Mouse (Mus musculus) limb, embryonic 10.5 days (tissue): ENCODE measurements around the gene Mthfsd. TPM values are rescaled to one million over a fixed set of nuclear protein-coding genes. Genes with fewer than 3 reads are reported as not detected.

Experiments
- DNase-seq: peaks from one replicate; pipeline ENCODE4 v3.0.0-alpha.2; 2017; ENCODE audit warnings: low spot score
- H3K27ac ChIP-seq: fragments of 300-500 bp; sonication (generic); 2 replicates; pipeline ENCODE4 v1.5.1; 2016; ENCODE audit warnings: mild to moderate bottlenecking
- H3K27me3 ChIP-seq: fragments of 300-500 bp; sonication (generic); 2 replicates; pipeline ENCODE4 v1.6.1; 2016; ENCODE audit warnings: low read depth, mild to moderate bottlenecking; ENCODE audit not compliant: poor library complexity, severe bottlenecking
- H3K36me3 ChIP-seq: fragments of 300-500 bp; sonication (generic); 2 replicates; pipeline ENCODE4 v1.6.1; 2016; ENCODE audit warnings: mild to moderate bottlenecking, moderate library complexity
- H3K4me1 ChIP-seq: fragments of 300-500 bp; sonication (generic); 2 replicates; pipeline ENCODE4 v1.6.1; 2016
- H3K4me3 ChIP-seq: fragments of 300-500 bp; sonication (generic); 2 replicates; pipeline ENCODE4 v1.5.1; 2016; ENCODE audit warnings: mild to moderate bottlenecking, moderate library complexity
- H3K9me3 ChIP-seq: fragments of 300-500 bp; sonication (generic); replicated peaks from 2 replicates; pipeline ENCODE4 v1.6.1; 2016; ENCODE audit warnings: mild to moderate bottlenecking
- WGBS: fragments of 180-500 bp; shearing (Covaris S2); methylation state at CpG from one replicate; pipeline ENCODE4 v1.1.7; 2016; 5-methylcytosine and 5-hydroxymethylcytosine counted together
- polyA plus RNA-seq: library from polyadenylated mRNA; unstranded; fragments of >200 nt; fragmentation: Nextera tagmentation; extraction: Ambion mirVana; gene quantifications from 2 replicates; pipeline ENCODE4 v1.2.1, GENCODE M21; 2016

The Mthfsd gene
- polyA plus RNA-seq, 1 experiment from 2014 or later = 67.6 TPM

DNA sequence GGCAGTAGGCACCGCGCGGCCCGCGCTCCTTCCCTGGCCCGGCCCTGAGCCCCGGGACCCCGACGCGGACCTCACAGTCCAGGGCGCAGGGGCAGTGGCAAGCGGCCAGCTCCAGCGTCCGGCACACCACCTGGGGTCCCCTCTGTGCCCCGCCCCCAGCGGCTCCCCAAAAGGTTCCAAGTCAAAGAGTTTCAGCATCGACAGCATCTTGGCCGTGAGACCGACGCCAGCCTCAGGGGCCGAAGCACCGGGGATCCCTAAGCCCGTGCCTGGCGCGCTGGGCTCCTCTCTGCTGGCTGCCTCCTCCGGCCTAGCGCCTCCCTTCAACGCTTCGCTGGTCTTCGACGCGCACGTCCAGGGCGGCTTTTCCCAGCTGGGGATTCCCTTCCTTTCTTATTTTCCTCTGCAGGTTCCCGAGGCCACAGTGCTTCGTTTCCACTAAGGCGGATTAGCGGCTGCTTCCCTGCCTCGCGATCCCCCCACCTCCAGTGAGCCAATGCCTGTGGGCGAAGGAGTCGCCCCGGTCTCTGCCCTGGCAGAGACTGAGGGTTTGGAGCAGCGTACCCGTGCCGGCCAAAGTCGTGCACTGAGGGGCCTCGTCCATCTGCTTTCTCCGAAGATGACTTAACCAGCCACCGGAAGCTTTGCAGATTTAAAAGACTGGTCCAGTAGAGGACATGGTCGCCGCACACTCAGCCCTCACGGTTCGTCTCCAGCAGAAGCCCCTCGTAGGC lies 20.5 kb upstream of the Mthfsd start:
- Histone ChIP-seq H3K27me3 (peaks cover 97% of the 10 kb centered on the region), H3K27ac (peak overlapping the region; percentile 66), H3K9me3 (no peaks in the 10 kb centered on the region), H3K4me1 (peaks cover 50% of the 10 kb centered on the region), H3K36me3 (no peaks in the 10 kb centered on the region), H3K4me3 (peak overlapping the region; percentile 39)
- 2% methylated on average over 55 of the region's 55 CpGs for WGBS
- peak; percentile 70 for DNase-seq

GRCm38 (mm10) chr8:121127756-121128375 lies 19.7 kb upstream of the Mthfsd start, which contains the start of gene Foxl1:
TSS of gene Foxl1 (plus strand) at chr8:121127940.
- under 1% methylated on average over 43 of the region's 43 CpGs for WGBS
- Histone ChIP-seq H3K4me1 (peaks cover 50% of the 10 kb centered on the region), H3K4me3 (peak within 1 kb of the TSS; percentile 39), H3K27ac (peak within 1 kb of the TSS; percentile 66), H3K27me3 (peaks cover 97% of the 10 kb centered on the region), H3K36me3 (no peaks in the 10 kb centered on the region), H3K9me3 (no peaks in the 10 kb centered on the region)
- DNase-seq = peak; percentile 67

DNA sequence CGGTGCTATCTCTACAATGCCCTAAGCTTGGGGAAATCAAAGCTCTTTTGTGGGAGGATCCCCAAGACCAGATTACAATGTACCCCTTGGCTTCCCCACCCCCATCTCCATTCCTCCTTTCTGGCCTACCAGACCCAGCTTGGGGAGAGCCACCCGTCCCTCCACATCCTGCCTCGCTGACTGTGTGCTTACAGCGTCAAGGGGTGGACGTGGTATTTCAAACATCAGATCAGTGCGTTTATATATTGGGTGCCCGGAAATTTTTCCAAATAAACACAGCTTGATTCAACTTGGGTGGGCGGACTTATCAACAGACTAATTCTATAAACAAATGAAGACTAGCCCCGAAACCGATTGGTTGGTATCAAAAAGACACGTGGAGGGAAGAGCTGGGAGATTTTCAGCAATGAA lies 19.1 kb upstream of the Mthfsd start:
- 3% methylated on average over 11 of the region's 11 CpGs for WGBS
- Histone ChIP-seq H3K4me3 (no peak overlapping the region), H3K4me1 (peaks cover 50% of the 10 kb centered on the region)

DNA sequence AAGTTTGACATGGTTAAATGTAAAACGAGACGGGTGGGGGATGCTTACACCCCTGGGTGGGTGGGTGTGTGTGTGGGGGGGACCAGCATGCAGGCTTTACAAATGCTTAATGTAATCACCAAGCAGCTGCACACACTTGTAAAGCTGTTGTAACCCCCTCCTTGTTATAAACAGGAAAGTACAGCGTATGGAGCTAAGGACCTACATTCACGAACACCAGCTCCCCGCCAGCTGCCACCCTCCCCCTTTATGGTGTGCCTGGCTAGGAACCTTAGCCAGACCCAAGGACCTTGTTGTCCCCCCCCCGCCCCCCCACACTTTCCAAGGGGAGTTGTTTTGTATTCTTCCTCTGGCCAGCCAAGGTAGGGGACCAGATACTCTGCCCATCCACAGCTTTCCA lies 18.5 kb upstream of the Mthfsd start:
- Histone ChIP-seq H3K4me1 (peaks cover 50% of the 10 kb centered on the region), H3K27me3 (peaks cover 98% of the 10 kb centered on the region), H3K4me3 (no peak overlapping the region), H3K9me3 (no peaks in the 10 kb centered on the region), H3K36me3 (no peaks in the 10 kb centered on the region), H3K27ac (no peak overlapping the region)
- WGBS = 6% methylated on average over 6 of the region's 6 CpGs
- DNase-seq = no peak

More for the DNA sequence above, 19.1 kb upstream of the Mthfsd start:
- DNase-seq = no peak
- H3K36me3 ChIP-seq = no peaks in the 10 kb centered on the region
- H3K9me3 ChIP-seq = no peaks in the 10 kb centered on the region
- no peak overlapping the region for H3K27ac ChIP-seq
- H3K27me3 ChIP-seq = peaks cover 98% of the 10 kb centered on the region

GRCm38 (mm10) chr8:121126191-121126590 lies 18.0 kb upstream of the Mthfsd start:
- Histone ChIP-seq H3K9me3 (no peaks in the 10 kb centered on the region), H3K36me3 (no peaks in the 10 kb centered on the region), H3K27me3 (peaks cover 100% of the 10 kb centered on the region), H3K4me1 (peaks cover 51% of the 10 kb centered on the region), H3K27ac (no peak overlapping the region), H3K4me3 (peak overlapping the region; percentile 39; the same call in 1 of the 2 replicates)
- DNase-seq = no peak
- WGBS = 5% methylated on average over 6 of the region's 6 CpGs

- WGBS = under 1% methylated on average over 36 of the region's 36 CpGs
- H3K9me3 ChIP-seq = no peaks in the 10 kb centered on the region
- peaks cover 100% of the 10 kb centered on the region for H3K27me3 ChIP-seq
- H3K4me3 ChIP-seq = peak overlapping the region; percentile 39
- peak; percentile 79 for DNase-seq
- H3K27ac ChIP-seq = peak overlapping the region; percentile 47; the same call in 1 of the 2 replicates
- H3K36me3 ChIP-seq = no peaks in the 10 kb centered on the region
- peaks cover 59% of the 10 kb centered on the region for H3K4me1 ChIP-seq
Measured at GRCm38 (mm10) chr8:121125311-121125876, 17.2 kb upstream of the Mthfsd start.

GRCm38 (mm10) chr8:121124547-121125239 lies 16.5 kb upstream of the Mthfsd start:
- WGBS = under 1% methylated on average over 17 of the region's 17 CpGs
- peak overlapping the region; percentile 47; the same call in 1 of the 2 replicates for H3K27ac ChIP-seq
- no peaks in the 10 kb centered on the region for H3K36me3 ChIP-seq
- H3K27me3 ChIP-seq = peaks cover 100% of the 10 kb centered on the region
- no peaks in the 10 kb centered on the region for H3K9me3 ChIP-seq
- peaks cover 66% of the 10 kb centered on the region for H3K4me1 ChIP-seq
- peak; percentile 41 for DNase-seq
- H3K4me3 ChIP-seq = peak overlapping the region; percentile 39

DNA sequence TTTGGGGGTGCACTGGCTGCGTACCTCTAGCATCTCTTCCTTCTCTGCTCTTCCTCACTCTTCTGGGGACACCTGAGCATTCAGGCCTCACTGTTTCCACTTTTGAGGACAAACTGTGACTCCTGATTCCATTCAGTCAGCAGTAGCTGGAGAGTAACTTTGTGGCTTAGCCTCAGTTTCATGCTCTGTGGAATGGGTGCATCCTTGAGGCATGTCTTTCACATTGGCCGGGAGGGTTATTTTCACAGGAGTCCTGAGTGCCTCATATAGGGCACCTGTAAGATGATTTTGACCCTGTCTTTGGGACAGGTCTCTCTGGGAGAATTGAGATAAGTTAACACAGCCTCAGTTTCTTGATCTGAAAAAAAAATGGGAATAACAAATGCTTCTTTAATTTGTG lies 14.9 kb upstream of the Mthfsd start:
- no peaks in the 10 kb centered on the region for H3K36me3 ChIP-seq
- no peak for DNase-seq
- peaks cover 100% of the 10 kb centered on the region for H3K27me3 ChIP-seq

DNA sequence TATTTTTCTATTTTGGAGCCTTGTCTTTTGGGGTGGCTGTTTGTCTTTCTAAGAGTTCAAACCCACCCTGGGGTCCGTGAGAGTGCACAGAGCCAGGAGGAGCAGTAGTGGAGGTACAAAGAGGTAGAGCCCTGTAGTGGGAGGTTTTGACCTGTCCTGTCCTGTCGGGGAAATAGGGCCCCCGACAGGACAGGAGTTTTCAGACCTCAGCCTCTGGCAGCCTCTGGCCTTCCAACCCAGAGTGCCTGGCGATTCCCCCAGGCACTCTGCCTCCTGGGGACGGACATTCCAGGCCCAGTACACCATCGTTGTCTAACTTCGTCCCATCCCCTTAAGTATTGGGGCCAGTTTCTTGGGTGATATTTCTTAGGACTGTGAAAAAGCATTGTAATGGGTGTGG lies 14.2 kb upstream of the Mthfsd start:
- H3K9me3 ChIP-seq = no peaks in the 10 kb centered on the region
- H3K4me1 ChIP-seq = peaks cover 59% of the 10 kb centered on the region
- H3K27me3 ChIP-seq = peaks cover 100% of the 10 kb centered on the region
- no peak for DNase-seq
- H3K36me3 ChIP-seq = no peaks in the 10 kb centered on the region
- H3K4me3 ChIP-seq = no peak overlapping the region
- 11% methylated on average over 7 of the region's 7 CpGs for WGBS
- no peak overlapping the region for H3K27ac ChIP-seq

More for the DNA sequence above, 14.9 kb upstream of the Mthfsd start:
- WGBS = 57% methylated on average over 2 of the region's 2 CpGs
- Histone ChIP-seq H3K4me1 (peaks cover 57% of the 10 kb centered on the region), H3K9me3 (no peaks in the 10 kb centered on the region), H3K4me3 (no peak overlapping the region), H3K27ac (no peak overlapping the region)

- Histone ChIP-seq H3K36me3 (no peaks in the 10 kb centered on the region), H3K9me3 (no peaks in the 10 kb centered on the region), H3K27ac (no peak overlapping the region), H3K4me1 (peaks cover 59% of the 10 kb centered on the region), H3K4me3 (no peak overlapping the region), H3K27me3 (peaks cover 100% of the 10 kb centered on the region)
- WGBS = 13% methylated on average over 8 of the region's 8 CpGs
- no peak for DNase-seq
Measured at GRCm38 (mm10) chr8:121121704-121122103, 13.5 kb upstream of the Mthfsd start.

- peaks cover 56% of the 10 kb centered on the region for H3K4me1 ChIP-seq
- peak overlapping the region; percentile 59 for H3K4me3 ChIP-seq
- no peaks in the 10 kb centered on the region for H3K36me3 ChIP-seq
- WGBS = 15% methylated on average over 17 of the region's 17 CpGs
- DNase-seq = peak; percentile 46
- peaks cover 98% of the 10 kb centered on the region for H3K27me3 ChIP-seq
- H3K9me3 ChIP-seq = no peaks in the 10 kb centered on the region
- H3K27ac ChIP-seq = no peak overlapping the region
Measured at GRCm38 (mm10) chr8:121120456-121121419, 12.5 kb upstream of the Mthfsd start.
